Mouse (Mus musculus): ENCODE data around the gene Prox1. TPM values are rescaled to one million over a fixed set of nuclear protein-coding genes. Genes with fewer than 3 reads are reported as not detected.

Gene Prox1
- 10 to 100 TPM; 25.6 to 31.7 TPM for total RNA-seq (2021)
- long read RNA-seq, experiment 1, partial matches to known transcripts, result 0 of 3 reads
- long read RNA-seq, experiment 1, other reads (novel, unspliced or antisense), result 3 of 3 reads
- long read RNA-seq, experiment 2, partial matches to known transcripts, result 2 of 2 reads
- long read RNA-seq, experiment 2, other reads (novel, unspliced or antisense), result 0 of 2 reads

DNA sequence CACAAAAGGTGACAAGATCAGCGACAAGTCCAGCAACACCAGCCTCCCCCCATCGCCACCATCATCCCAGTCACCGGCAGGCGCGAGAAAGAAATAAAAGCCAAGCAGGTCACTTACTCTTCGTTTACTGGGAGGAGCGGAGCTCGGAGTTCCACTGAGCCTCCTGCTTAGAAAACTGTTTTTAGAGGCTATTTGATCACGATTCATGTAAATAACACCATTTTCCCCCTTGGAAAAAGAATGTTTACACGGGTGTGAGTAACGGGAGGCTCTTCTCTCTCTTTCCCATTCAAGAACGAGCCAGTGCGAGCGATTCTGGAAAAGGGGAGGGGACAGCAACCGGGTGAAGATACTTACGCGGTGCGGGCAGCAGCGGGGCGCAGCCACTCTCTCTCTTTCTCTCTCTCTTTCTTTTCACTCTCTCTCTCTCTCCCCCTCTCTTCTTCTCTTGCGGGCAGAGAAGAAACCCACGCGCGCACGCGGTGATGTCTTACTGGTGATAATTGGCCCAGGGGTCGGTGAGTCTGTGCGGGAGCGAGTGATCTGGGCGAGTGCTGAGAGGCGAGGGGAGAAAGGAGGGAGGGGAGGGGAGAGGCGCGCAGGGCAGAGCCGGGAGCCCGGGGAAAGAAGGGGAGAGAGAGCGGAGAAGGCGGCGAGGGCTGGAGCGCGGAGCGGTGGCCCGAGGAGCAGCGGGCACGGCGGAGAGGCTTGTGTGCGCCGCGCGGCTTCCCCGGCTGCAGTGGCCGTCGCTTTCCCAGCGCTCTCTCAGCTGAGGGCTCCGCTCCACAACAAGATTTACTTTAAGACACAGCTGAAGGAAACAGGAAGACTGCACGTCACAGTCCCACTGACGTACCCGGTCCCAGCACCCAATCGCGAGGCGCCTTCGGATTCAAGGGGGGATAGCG, at the start of gene Prox1:
Prox1 (minus strand) TSS at position 804 of the 908 bp plus-strand sequence.
- peak; percentile 86 for DNase-seq

GRCm38 (mm10) chr1:190216621-190217020, 46.1 kb upstream of the Prox1 start:
- DNase-seq, result no peak

DNA sequence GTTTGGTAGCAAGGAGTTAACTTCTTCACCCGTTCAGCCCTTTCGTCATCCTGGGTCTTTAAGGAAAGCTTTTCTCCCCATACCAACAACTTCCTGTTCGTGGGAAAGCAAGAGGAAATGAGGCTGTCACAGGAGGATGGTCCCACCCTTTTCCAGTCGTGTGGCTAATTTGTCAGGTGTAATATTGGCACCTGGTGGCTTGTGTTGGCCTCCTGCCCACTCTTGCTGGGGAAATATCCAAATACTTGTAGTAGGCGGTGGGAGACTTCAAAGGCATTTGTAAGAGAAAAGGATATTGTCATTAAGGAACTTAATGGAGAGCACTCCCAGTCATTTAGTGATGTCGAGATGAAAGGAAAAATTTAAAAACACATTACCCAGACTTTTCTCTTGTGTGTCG, 44.1 kb upstream of the Prox1 start:
- DNase-seq, result no peak

GRCm38 (mm10) chr1:190213175-190213574, 42.7 kb upstream of the Prox1 start:
- DNase-seq, result no peak

- DNase-seq, result no peak
These were observed 36.7 kb upstream of the Prox1 start for GRCm38 (mm10) chr1:190207246-190207645.

DNA sequence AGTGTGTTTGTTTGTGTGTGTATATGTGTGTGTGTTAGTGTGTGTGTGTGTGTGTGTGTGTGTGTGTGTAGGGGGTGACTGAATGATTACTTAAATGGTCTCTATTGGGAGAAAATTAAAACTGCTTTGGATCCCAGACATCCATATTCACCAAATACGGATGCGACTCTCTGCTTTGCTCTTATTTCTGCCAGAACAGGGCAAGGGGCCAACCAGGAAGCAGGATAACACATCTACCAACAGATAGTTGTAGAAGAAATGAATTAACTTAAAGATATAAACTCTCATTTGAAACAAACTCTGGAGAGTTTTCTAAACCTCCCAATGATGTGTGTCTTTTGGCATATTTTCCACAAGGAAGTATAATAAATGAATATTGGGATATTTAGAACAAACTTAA, 35.2 kb upstream of the Prox1 start:
- no peak for DNase-seq

DNA sequence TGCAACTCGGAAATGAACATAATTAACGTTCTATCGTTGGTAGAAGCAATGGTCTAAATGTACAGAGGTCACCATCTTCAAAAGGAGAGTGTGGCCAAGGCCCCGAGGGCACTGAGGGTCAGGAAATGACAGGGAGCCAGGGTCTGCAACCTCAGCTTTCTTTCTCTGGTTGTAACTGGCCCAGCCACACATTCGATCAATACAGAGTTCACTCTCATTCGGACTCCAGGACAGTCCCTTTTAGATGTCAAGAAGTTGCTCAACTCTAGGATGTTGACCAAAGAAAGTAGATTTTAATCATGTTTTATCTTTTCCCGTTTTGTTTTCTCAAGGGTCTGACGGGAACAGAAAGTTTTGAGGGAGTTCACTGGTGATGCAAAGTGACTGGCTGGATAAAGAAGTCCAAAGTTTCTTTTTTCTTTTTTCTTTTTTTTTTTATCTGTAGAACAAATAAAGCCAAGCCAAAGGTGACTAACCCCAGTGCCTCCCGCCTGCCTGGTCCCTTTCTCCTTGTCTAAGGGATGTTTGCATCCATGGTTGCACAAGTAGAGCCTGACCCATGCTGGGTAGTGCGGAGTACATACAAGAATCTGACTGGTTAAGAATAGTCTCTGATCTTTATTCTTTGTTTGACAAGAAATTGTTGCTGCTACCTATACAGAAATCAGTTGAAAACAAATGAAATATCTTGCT, 34.0 kb upstream of the Prox1 start:
- DNase-seq, result no peak

DNA sequence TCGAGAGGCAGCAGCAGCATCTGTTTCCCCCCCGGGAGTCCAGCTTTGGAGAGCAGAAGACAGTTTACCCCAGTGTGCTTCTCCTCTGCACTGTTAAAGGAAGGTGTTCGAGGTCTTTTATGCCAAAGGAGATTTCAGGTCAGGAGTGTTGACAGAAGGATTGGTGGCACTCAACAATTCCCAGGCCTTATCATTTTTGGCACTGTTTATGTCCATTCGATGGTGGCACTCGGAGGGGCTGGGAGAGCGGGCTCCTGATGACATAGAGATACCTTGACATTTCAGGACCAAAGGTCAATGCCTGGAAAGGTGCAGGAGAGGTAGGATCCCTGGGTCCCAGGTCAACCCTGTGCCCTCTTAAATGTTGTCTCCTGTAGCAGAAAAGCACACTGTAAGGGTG, 31.2 kb upstream of the Prox1 start:
- DNase-seq, result no peak

- no peak for DNase-seq
These were observed 30.5 kb upstream of the Prox1 start for GRCm38 (mm10) chr1:190200996-190201395.

GRCm38 (mm10) chr1:190198247-190198646, 27.7 kb upstream of the Prox1 start:
- DNase-seq, result no peak

DNA sequence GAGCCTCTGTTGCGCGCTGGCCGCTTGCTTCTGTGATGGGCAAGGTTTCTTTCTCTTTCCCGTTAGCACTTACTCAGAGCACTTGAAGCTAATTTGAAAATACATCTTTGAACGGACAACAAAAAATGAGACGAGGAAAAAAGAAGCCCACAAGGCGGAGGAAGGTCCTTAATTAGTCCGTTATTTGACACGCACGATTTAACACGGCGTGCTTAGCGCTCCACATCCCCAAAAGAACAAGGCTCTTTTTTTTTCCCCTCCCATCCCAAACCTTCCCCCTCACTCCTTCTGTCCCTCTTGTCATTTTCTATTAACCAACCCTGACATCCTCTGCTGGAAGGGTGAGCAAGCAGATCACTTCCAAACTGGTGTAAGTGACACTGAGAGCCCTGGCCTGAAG, 21.5 kb upstream of the Prox1 start:
- DNase-seq, result no peak

GRCm38 (mm10) chr1:190190231-190190965, 19.9 kb upstream of the Prox1 start:
- DNase-seq, result no peak

GRCm38 (mm10) chr1:190189125-190189524, 18.6 kb upstream of the Prox1 start:
- DNase-seq, result no peak

DNA sequence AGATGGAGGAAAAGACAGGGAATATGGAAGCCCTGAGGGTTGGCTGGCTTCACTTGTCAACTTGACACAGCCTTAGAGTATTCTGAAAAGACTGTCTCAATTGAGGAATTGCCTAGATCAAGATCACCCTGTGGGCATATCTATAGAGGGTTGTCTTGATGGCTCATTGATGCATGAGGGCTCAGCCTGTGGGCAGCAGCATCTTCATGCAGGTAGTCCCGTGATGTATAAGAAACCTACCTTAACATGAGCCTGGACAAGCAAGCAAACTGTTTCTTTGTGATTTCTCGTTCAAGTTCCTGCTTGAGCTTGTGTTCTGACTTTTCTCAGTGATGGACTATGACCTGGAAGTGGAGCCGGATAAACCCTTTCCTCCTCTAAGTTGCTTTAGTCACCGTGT, 15.8 kb upstream of the Prox1 start:
- no peak for DNase-seq

DNA sequence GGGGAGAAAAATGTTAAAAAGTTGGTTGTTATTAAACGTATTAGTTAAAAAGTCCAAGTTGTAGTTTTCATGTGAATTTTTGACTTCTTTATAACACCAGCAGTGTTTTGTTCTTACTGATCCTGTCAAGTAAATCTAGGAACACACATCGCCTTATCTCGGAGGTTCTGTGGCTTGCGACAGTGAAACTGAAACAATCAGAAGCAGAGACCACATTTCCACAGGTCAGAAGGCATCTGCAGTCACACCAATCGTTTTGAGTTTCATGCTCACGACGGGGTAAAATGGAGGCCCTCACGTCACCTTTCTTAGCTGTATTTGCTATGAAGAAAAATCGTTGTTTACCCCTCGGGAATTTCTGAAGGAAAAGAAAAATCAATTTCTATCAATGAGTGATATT, 14.8 kb upstream of the Prox1 start:
- DNase-seq, result no peak

DNA sequence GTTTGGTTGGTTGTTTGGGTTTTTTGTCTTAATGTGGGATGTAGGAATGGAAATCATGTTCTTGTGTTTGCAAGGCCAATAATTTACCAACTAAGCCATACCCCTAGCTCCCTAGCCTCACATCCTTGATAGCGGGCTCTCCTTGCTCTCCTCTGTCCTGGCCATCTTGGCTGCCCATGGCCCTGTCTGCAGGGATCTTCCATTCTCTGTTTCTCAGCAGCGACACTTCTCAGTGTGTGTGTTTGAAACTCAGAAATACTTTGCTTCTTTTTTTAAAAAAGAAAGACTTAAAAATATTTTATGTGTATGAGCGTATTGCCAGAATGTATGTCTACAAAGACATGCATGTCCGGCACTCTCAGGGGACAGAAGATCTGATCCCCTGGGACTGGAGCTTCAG, 13.1 kb upstream of the Prox1 start:
- no peak for DNase-seq

DNA sequence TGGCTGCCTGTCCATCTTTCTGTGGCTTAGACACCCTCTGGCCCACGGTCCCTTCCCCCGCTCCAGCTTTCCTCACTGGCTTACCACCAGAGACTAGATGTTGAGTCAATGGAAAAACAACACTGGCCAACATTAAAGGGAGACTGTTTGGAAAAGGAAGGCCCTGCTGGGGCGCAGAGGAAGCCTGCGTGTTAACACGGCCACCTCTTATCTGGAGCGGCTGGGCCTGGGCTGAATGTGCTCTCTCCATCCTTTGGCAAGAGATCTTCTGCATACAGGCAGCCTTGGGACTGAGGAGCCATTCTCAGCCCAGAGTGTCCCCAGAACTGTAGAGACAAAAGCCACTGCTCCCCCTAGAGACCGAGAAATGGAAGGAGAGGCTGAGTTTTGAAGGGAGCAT, 11.3 kb upstream of the Prox1 start:
- DNase-seq, result no peak

GRCm38 (mm10) chr1:190180861-190181260, 10.3 kb upstream of the Prox1 start:
- no peak for DNase-seq

GRCm38 (mm10) chr1:190176961-190177360, 6.4 kb upstream of the Prox1 start:
- DNase-seq, result no peak

GRCm38 (mm10) chr1:190174671-190175661, 4.5 kb upstream of the Prox1 start:
- peak; percentile 67 for DNase-seq

DNA sequence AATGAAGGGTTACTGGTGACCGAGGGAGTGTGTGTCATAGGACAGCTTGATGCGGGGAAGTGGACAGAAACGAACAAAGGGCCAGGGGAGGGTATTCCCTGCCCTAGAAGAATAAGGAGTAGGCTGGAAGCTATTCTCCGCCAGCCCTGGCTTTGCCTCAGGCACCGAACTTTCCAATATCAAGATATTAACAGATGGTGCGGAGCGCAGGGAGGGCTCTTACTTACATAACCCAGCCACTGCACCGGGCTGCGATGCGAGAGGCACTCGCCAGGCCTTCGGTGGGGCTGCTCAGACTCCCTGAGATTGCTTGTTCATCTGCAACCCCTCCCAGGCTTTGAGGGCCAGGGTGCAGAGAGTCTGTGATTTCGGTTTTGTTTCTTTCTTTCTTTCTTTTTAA, 3.7 kb upstream of the Prox1 start:
- DNase-seq, result peak; percentile 41
